Mouse (Mus musculus): Measurements from ENCODE around the gene Atxn7l1.

Atxn7l1 gene

GRCm38 (mm10) chr12:33182428-33183137 is 35.1 kb downstream of the Atxn7l1 start:
- no peak for DNase-seq (ENCODE audit: low spot score in 2 of 2)

- no peak for DNase-seq (ENCODE audit: low spot score in 2 of 2)
Observed at GRCm38 (mm10) chr12:33183138-33183627, 35.7 kb downstream of the Atxn7l1 start.

DNA sequence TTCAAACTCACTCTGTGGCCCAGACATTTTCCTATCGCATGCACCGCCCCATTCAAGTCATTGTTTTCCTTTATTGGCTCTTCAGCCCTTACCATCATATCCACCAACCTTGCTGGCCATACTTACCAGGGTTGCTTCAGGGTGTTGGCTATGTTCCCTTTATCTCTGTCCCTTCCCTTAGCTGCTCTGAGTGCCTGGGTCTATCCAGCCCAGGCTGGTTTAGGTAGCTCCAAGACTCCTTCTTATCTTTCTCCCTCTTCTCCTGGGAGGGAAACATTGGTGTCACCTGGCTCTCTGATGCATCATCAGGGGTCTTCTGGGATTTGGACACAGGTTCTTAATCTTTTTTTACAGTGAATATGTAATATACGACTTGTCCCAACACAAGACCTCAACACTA is 36.6 kb downstream of the Atxn7l1 start:
- DNase-seq (ENCODE audit: low spot score in 2 of 2), result no peak

DNA sequence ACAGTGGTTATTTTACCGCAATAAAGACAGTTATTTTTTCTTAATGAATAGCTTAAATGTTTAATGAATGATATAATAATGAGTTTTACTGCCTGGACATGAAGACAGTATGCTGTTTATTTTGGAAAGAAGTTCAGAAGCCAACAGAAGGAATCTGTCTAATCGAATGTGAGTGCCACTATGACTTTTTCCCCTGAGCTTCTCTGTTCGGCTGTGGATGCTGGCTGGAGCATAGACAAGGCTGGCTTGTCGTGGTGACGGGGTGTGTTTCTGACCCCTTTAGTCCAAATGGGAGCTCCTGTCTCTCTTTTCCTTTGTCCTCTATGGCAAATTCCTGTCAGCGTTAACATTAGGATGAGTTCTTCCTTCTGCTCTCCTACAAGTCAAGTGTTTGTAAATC is 37.6 kb downstream of the Atxn7l1 start:
- no peak for DNase-seq (ENCODE audit: low spot score in 2 of 2)

- no peak for DNase-seq (ENCODE audit: low spot score in 2 of 2)
Observed at GRCm38 (mm10) chr12:33186331-33186730, 38.8 kb downstream of the Atxn7l1 start.

DNA sequence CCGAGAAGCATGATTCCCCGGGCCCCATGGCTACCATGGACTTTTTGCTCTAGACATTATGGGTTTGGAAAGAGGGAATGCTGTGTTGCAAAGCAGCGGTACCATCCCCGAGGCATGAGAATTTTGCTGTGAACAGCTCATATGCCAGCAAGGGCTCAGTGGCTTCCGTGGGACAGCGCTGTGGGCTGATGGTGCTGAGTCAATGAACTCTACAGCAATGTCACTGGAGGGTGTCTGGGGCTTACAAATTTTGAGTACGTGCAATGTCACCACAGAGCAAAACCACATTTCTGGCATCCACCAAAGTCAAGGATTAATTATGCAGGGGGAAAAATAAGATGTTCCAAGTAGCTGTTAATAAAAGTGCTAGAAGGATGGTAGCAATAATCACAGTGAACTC is 42.6 kb downstream of the Atxn7l1 start:
- no peak for DNase-seq (ENCODE audit: low spot score in 2 of 2)

DNA sequence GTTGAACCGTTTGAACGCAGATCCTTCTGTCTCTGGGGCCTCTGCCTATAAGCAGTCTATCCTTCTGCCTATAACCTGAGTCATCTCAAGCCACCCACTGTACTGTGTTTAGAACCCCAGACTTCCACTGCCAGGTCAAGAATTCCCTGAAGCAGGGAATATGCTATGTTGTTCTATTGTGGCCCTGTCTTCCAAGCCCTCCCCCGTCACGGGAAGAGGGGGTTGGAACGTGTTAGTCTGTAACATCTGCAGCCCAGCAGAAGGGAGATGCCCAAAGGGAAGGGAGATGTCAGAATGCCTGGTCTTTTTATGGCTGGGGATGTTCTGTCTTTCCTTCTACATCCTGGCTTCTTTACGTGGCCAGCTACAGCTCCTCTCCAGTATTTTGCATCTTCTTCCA is 43.1 kb downstream of the Atxn7l1 start:
- no peak for DNase-seq (ENCODE audit: low spot score in 2 of 2)

DNA sequence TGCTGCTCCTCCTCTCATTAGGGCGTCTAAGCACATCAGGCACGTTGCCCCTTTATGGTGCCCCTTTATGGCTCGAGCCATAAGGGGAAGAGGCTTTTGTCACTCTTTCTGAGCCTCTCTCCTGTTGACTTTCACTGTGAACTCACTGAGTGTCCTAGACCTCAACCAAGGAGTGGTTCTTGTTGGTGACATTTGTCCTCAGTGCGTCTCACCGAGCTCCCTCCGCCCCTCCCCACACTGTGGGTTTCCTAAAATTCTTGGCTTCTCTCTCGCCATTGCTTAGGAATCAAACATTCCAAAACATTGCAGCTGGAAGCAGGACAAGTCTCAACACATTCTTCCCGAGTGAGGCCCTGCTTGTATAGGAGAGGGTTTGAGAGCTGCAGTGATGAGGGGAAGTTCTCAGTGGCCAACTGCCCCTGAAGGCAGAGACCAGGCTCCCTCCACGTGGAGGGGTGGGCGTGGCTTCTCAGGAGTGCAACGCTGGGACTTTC is 46.0 kb downstream of the Atxn7l1 start:
- no peak for DNase-seq (ENCODE audit: low spot score in 2 of 2)

DNA sequence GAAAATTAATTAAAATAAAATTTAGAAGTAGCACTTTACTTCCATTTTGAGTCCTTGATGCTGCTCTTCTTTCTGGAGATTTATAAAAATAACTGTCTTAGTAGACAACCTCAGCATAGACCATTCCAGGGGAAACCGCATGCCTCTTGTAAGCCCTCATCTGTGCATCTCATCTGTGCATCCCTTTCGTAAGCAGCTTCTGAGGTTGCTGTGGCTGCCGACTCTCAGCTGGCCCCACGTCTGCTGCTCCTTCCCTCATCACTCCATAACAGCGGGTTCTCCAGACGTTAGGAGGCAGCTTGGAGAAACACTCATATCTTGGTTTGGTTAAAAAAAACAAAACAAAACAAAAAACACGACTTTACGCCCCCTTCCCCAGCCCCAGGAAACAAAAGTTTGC is 47.7 kb downstream of the Atxn7l1 start:
- DNase-seq (ENCODE audit: low spot score in 2 of 2), result no peak

DNA sequence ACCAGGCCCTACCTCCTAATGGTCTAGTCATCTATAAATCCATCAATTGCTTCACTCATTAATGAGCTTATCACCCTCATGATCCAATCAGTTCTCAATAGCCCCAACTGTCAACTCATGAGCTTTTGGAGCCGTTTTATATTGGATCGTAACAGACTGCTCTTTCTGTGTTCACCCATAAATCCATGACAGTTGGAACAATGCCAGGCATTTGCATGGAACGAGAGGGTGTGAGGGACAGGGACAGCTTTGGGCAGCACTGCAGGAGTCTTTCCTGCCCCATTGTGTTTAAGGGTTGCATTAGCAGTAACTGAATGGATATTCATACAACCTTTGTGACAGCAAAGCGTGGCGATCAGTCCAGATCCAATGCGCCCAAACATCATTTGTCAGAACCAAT is 49.8 kb downstream of the Atxn7l1 start:
- no peak for DNase-seq (ENCODE audit: low spot score in 2 of 2)

GRCm38 (mm10) chr12:33197746-33198145 is 50.3 kb downstream of the Atxn7l1 start:
- DNase-seq (ENCODE audit: low spot score in 2 of 2), result no peak

DNA sequence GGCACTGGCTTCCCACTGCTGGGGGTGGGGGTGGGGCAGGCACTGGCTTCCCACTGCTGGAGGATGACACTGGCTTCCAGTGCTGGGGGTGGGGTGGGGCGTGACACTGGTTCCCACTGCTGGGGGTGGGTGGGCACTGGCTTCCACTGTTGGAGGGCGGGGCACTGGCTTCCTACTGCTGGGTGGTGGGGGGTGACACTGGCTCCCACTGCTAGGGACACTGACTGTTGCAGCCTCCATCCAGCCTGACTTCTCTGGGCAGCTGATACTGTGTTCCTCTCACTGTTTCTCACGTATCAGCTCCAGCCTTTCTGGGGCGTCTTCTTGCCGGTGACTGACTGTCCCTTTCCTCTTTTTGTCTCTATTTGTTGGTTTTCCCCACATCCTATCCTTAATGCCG is 53.6 kb downstream of the Atxn7l1 start:
- no peak for DNase-seq (ENCODE audit: low spot score in 2 of 2)

DNA sequence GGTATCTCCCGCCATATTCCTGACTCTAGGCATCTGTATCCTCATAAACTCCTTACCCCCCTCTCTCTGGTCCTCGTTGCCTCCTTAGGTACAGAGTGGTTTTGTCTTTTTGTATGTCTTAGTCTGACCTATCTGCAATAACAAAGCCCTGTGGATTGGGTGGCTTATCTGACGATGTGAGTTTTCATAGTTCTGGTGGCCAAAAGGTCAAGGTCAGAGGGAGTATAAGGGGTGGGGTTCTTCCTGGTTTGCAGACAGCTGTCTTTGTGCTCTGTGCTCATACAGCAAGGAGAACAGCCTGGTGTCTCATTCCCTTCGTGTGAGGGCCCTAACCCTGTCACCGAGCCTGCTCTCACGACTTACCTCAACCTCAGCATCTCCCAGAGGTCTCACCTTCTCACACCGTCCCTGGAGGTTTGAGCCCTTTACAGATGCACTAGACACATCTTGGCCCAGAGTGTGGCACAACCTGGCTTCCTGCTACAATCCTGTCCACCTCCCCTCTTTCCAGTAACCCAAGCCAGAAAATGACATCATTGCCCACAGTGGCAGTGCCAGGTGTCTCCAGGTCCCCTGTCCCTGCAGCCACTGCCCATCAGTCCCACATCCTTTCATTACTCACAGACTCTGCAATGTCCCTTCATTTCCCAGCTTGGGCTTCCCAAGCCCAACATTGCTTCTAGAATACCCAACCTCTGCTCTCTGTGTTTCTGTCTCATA is 54.2 kb downstream of the Atxn7l1 start:
- DNase-seq (ENCODE audit: low spot score in 2 of 2), result no peak

DNA sequence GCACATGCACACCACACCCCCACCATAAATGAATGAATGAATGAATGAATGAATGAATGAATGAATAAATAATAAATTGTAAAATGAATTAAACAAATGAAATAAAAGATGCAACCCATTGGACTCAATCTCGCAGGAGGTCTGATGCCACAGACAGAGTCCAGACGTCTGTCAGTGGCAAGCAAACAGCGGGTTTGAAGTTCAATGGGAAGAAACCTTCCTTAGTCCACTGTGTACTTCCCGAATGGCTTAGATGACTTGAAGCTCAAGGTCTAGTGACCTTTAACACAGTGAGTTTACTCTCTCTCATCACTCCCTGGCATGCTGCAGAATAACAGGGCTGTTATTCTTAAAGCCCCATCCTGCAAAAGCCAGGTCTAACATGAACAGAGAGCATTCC is 57.8 kb downstream of the Atxn7l1 start:
- DNase-seq (ENCODE audit: low spot score in 2 of 2), result no peak

DNA sequence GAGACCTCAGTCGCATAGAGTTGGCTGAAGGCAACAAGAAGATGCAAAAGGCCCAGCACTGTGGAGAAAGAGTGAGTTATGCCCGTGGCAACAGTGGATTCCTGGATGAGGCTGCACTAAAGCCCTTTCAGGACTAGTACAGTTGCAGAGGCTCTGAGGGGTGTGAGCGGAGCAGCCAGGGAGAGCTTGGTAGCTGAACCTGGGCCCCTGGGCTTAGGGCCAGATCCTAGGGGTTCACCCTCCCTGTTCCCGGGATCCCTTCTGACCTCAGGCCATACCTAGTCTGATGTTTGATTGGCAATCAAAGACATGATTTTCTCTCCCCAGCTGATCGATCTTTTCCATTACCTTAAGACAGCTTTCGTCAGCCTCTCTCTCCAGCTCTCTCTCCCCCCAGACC is 58.8 kb downstream of the Atxn7l1 start:
- no peak for DNase-seq (ENCODE audit: low spot score in 2 of 2)

- no peak for DNase-seq (ENCODE audit: low spot score in 2 of 2)
Observed at GRCm38 (mm10) chr12:33210856-33211255, 63.4 kb downstream of the Atxn7l1 start.

- DNase-seq (ENCODE audit: low spot score in 2 of 2), result no peak
Observed at GRCm38 (mm10) chr12:33218215-33218859, 70.8 kb downstream of the Atxn7l1 start.

DNA sequence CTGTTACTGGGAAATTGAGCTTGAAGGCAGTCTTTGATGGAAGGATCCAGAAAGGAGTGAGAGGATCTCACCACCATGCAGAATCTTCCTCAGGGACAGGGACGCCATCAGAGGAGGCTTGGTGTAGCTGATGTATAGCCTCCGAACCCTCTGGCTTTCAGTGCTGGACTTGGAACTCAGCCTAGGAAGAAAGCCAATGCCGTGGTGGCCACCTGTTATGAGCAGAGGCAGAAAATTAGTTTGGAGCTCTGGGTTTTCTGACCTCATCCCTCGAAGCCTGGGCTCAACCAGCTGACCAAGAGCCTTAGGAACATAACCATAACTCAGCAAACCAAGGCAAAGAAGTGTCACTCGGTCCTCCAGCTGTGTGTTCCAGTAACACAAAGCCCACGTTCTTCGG is 71.9 kb downstream of the Atxn7l1 start:
- peak in 1 of 2 experiments; percentile 44 for DNase-seq (ENCODE audit: low spot score in 2 of 2)

DNA sequence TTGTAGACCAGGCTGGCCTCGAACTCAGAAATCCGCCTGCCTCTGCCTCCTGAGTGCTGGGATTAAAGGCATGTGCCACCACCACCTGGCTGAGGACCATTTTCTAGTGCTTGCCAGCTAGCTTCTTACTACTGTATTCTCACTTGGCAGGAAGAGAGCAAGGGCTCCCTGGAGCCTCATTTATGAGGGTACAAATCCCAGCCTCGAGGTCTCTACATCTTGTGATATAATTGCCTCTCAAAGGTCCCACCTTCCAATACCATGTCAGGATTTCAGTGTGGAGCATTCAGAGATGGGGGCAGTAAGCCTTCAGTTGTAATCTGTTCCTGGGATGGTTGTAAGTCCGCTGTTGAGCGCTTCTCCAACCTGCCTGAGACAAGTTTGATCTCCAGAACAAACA is 72.6 kb downstream of the Atxn7l1 start:
- no peak for DNase-seq (ENCODE audit: low spot score in 2 of 2)

DNA sequence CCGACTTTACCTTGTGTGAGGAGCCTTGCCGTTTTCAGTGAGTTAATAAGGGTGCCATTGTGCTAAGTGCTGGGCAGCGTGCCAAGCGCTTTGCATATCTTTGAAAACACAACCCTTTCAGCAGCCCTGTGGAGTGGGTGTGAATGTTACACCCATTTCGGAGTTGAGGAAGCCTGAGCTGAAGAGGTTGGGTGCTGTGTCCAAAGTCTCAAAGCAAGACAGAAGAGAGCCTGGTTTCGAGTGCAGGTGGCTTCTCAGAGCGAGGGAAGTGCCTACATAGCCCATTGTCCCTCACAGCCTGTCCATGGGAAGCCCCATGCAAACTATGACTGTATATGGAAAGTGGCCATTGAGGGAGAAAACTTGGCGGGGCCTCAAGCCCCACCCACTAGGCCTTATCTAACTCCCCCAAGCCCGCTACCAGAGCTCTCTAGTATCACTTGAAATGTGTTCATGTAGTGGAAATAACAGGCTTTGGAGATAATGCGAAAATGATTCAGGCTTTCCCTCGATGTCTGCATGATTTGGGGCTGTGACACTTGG is 73.1 kb downstream of the Atxn7l1 start:
- DNase-seq (ENCODE audit: low spot score in 2 of 2), result no peak

GRCm38 (mm10) chr12:33222187-33222586 is 74.7 kb downstream of the Atxn7l1 start:
- DNase-seq (ENCODE audit: low spot score in 2 of 2), result no peak

- DNase-seq (ENCODE audit: low spot score in 2 of 2), result peak in 1 of 2 experiments; percentile 16
Observed at GRCm38 (mm10) chr12:33225117-33225541, 77.6 kb downstream of the Atxn7l1 start.

All from cerebellum, postnatal 4 days (tissue).